Mouse (Mus musculus) frontal cortex, postnatal 25 days (tissue): ENCODE measurements at regions not wholly inside any gene's neighbourhood (a gene's known extent, or its start where the extent isn't known, plus 50 kb on each side); places are given as distances from the start of the nearest gene placed in this dataset.

Source experiments
- DNase-seq, 2 experiments: peaks; one replicate each; pipeline ENCODE4 v3.0.0; 2022; ENCODE audit warnings: low spot score in 2 of 2

- no peak for DNase-seq
Measured at GRCm38 (mm10) chr3:149329615-149330014, 339.3 kb upstream of the Adgrl2 start.

- DNase-seq: no peak
Measured at GRCm38 (mm10) chr3:149326664-149327063, 336.3 kb upstream of the Adgrl2 start.

- no peak for DNase-seq
Measured at GRCm38 (mm10) chr3:149324088-149324487, 333.7 kb upstream of the Adgrl2 start.

GRCm38 (mm10) chr3:149318728-149319127, 328.4 kb upstream of the Adgrl2 start:
- DNase-seq: no peak

DNA sequence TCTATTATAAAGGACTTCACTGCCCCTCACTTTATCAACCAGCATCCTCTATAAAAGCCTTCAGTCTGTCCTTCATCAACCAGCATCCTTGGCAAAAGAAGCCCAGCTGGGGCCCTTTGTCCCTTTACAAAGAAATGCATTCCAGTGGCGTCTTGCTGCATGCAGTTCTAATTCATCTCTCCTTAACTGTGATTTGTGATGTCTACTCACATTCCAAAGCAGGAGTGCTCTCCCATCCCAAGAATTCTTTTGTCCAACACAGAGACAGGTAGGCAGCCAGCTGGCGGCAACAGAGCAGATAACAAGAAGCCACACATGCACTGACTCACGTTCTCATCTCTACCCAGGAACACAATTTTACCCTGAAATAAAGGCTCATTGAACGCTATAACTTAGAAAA, 323.9 kb upstream of the Adgrl2 start:
- no peak for DNase-seq

- no peak for DNase-seq
Measured at GRCm38 (mm10) chr3:149313217-149313616, 322.9 kb upstream of the Adgrl2 start.

- no peak for DNase-seq
Measured at GRCm38 (mm10) chr3:149311576-149311975, 321.2 kb upstream of the Adgrl2 start.

GRCm38 (mm10) chr3:149306709-149307108, 316.4 kb upstream of the Adgrl2 start:
- no peak for DNase-seq

- DNase-seq: no peak
Measured at GRCm38 (mm10) chr3:149306291-149306690, 315.9 kb upstream of the Adgrl2 start.

- no peak for DNase-seq
Measured at GRCm38 (mm10) chr3:149305440-149305839, 315.1 kb upstream of the Adgrl2 start.

GRCm38 (mm10) chr3:149305011-149305413, 314.7 kb upstream of the Adgrl2 start:
- DNase-seq: no peak

DNA sequence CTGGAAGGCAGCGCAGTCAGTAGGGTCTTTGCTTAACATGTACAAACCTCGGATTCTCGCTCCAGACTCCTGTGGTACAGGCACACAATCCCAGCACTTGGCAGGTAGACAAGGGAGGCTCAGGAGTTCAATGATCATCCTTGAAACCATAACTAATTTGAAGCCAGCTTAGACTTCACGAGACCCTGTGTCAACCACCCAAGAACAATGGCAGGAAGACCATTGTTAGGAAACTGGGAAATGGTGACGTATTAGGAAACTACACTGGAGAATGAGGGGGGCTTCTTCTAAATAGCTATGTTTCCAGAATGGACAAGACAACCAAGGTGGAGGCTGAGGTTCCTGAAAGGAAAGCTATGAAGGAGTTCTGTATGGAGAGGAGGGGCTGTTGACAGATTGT, 313.1 kb upstream of the Adgrl2 start:
- no peak for DNase-seq

GRCm38 (mm10) chr3:149300002-149300401, 309.6 kb upstream of the Adgrl2 start:
- no peak for DNase-seq

DNA sequence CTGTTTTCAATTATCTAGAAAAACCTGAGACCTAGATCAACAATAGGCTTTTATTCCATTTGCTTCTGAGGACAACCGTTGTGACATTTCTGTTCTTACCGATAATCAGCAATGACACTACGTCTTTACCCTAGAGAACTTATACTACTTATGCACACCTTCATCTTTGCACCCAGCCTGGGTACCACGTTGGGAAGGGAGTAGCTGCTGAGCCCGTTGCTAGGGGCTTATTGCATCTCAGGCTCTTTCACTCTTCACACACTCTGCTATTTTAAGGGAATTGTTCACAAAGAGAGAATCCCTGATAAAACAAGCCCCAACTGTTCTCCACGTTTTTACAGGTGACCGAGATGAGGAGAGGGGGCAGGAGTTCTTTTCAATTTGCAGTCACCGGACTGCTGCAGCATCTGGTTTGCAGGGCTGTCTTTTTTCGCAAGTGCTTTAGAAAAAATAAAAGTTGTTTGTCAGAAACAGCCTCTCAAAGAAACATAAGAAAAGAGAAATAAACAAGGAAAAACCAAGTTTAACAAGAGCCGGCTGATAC, 306.1 kb upstream of the Adgrl2 start:
- no peak for DNase-seq

- DNase-seq: no peak
Measured at GRCm38 (mm10) chr3:149295942-149296341, 305.6 kb upstream of the Adgrl2 start.

- no peak for DNase-seq
Measured at GRCm38 (mm10) chr3:149295257-149295831, 305.0 kb upstream of the Adgrl2 start.

DNA sequence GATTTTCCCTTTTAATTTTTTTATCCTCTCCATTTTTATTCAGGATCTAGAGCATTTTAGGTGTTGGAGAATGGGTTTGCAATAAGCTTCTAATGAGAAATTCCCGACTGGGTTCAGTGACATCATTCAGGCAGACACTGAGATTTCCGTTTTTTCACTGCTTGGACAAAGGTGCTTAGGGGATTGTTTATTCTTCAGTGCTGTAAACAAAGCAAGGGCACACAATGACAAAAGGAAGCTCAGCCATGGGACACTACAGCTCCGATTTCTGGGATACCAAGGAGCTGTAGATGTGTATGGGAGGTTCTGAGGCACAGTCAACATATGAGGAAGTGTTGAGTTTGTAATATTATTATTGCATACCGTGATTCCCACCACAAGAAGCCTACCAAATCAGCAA, 304.1 kb upstream of the Adgrl2 start:
- no peak for DNase-seq

DNA sequence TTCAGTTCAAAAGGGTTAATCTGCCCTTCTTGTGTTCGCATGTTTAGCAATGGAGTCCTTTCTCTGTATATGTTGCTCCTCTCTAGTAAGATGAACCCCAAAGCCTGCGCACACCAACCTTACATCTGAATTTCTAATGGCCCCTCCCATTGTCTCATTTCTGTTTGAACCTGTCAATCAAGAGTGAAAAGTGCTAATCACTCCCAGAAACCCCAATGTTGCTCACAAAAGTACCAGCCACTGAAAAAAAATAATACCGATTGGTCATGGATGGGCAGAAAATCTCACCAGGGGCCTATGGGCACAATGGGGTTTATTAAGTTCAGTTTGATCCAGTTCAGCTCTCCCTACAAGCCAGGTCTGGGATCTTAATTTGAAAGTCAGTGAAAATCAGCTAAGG, 302.1 kb upstream of the Adgrl2 start:
- DNase-seq: no peak

DNA sequence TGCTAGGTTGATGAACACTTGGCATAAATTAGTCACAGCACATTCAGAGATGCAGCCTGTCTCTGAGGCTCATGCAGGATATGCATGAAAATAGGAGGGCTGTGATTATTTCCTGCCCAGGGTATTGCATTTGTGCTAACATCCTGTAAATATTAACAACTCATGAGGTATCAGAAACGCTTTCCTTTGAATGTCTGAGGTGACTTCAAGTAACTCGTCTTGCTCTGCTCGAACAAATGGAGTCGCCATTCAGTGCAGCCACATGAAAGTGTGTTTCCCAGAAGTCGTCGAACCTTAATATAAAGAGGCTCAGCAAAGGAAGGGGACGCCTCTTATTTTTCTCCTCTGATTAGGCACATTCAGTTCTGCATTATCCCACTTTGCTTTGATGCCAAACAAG, 301.1 kb upstream of the Adgrl2 start:
- no peak for DNase-seq

DNA sequence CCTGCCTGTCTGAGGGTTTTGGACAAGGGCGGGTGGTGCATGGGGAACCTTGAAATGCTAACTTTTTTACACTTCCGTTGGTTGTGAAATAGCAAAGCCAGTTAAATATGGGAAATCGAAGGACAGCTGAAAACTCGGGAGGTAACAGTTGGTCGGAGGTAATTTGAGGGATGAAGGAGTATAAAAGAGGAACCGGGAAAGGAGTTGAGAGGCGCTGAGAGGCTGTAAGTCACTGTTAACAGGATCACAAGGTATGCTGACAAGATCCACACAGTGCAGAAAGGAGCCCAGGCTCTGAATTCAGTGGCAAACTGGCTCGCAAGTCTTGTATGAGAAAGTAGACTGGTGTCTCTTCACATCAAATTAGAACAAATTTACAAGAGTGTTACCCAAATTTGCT, 299.9 kb upstream of the Adgrl2 start:
- no peak for DNase-seq

GRCm38 (mm10) chr3:149287080-149287479, 296.7 kb upstream of the Adgrl2 start:
- DNase-seq: no peak

DNA sequence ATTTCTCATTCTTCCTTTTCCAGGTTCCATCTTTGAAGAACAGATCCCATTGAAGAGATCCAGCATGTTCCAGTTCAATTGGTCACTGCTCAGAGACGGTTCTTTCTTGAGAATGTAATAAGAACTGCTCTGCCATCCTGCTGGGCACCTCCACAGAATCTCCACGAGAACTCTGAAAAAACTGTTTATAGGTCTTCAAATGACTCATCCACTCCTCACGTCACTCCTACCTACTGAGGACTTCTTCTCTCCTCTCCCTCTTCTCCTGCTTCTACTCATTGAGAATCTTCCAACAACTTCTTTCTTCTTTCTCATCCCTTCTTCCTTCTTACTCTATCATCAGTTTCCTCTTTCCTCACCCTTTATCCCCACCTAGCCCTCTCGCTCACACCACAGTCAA, 294.6 kb upstream of the Adgrl2 start:
- DNase-seq: no peak

DNA sequence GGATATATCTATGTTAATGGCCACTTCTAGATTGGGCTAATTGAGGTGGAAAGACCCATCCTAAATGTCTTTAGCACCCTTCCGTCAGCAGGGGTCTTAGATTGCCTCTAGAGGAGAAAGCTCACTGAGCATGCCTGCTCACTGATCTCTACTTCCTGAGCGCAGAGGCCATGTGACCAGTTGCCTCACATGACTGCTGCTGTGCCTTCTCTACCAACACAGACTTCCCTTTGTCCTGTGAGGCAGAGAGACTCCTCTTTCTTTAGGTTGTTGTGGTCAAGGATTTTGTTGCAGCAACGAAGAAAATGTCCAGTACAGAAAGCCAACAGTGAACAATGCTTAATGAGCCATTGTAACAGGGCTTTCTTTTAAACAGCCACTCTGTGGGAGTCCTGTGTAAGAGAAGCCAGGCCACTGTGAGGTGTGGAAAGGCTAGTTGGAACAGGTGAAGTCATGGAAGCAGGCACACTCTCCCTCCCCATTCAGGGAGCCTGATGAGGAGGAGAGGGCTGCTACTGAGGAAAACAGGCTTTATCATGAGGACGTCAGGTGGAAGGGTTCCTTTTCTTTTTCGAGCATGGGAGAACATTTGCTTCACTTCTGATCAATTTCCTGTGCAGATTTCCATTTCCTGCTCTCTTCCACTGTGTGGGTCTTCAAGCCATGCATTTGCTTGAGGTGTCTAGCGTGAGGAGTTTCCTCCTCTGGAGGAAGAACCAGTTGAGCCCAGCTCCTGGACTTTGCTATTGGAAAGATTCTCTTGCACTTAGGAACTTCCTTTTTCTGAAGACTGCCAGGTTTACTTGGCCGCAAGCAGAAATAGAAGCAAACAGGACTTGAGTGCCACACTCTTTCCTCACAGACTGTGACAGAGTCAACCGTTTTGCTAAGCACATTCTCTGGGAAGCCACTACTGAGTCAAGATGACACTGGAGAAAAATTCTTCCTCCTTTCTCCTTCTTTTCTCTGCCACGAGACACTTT, 290.7 kb upstream of the Adgrl2 start:
- DNase-seq: no peak
